Mouse (Mus musculus) neural tube, embryonic 15.5 days (tissue): ENCODE measurements around the gene Gstp1. TPM values are rescaled to one million over a fixed set of nuclear protein-coding genes. Genes with fewer than 3 reads are reported as not detected.
A peak's percentile ranks its signal among the peaks of the same experiment; 100 is the strongest.

Experiments
- ATAC-seq: fragments of 200-750 bp; cut with Nextera tagmentation; 2 replicates; pipeline ENCODE4 v1.8.0; 2017; ENCODE audit warnings: mild to moderate bottlenecking, moderate TSS enrichment, moderate library complexity; ENCODE audit not compliant: low FRiP score
- H3K27ac ChIP-seq: fragments of 300-500 bp; sonication (generic); replicated peaks from 2 replicates; pipeline ENCODE4 v1.5.1; 2015; ENCODE audit warnings: mild to moderate bottlenecking, inconsistent platforms
- H3K27me3 ChIP-seq: fragments of 300-500 bp; sonication (generic); replicated peaks from 2 replicates; pipeline ENCODE4 v1.6.1; 2015; ENCODE audit warnings: inconsistent platforms
- H3K36me3 ChIP-seq: fragments of 300-500 bp; sonication (generic); 2 replicates; pipeline ENCODE4 v1.6.1; 2015; ENCODE audit warnings: inconsistent platforms
- H3K4me1 ChIP-seq: fragments of 300-500 bp; sonication (generic); 2 replicates; pipeline ENCODE4 v1.6.1; 2015; ENCODE audit warnings: inconsistent platforms
- H3K4me2 ChIP-seq: fragments of 300-500 bp; sonication (generic); 2 replicates; pipeline ENCODE4 v1.6.1; 2015; ENCODE audit warnings: inconsistent platforms, mild to moderate bottlenecking, moderate library complexity
- H3K4me3 ChIP-seq: fragments of 300-500 bp; sonication (generic); replicated peaks from 2 replicates; pipeline ENCODE4 v1.5.1; 2015; ENCODE audit warnings: mild to moderate bottlenecking, inconsistent platforms
- H3K9ac ChIP-seq: fragments of 300-500 bp; sonication (generic); replicated peaks from 2 replicates; pipeline ENCODE4 v1.6.1; 2015; ENCODE audit warnings: mild to moderate bottlenecking, inconsistent platforms
- H3K9me3 ChIP-seq: fragments of 300-500 bp; sonication (generic); replicated peaks from 2 replicates; pipeline ENCODE4 v1.6.1; 2016; ENCODE audit warnings: inconsistent platforms
- WGBS: fragments of 180-500 bp; shearing (Covaris S2); methylation state at CpG from one replicate; pipeline ENCODE4 v1.1.7; 2015; ENCODE audit warnings: mixed read lengths; 5-methylcytosine and 5-hydroxymethylcytosine counted together
- polyA plus RNA-seq: library from polyadenylated mRNA; unstranded; fragments of >200 nt; fragmentation: Nextera tagmentation; extraction: Ambion mirVana; gene quantifications from 2 replicates; pipeline ENCODE4 v1.2.1, GENCODE M21; 2015

The Gstp1 gene
- polyA plus RNA-seq, 1 experiment from 2014 or later: 552 TPM

- Histone ChIP-seq H3K27me3 (no peaks in the 10 kb centered on the region), H3K36me3 (peaks cover 46% of the 10 kb centered on the region), H3K9ac (no peak overlapping the region), H3K27ac (no peak overlapping the region), H3K4me3 (no peak overlapping the region), H3K4me2 (no peak overlapping the region), H3K9me3 (no peaks in the 10 kb centered on the region), H3K4me1 (peaks cover 13% of the 10 kb centered on the region)
- 94% methylated on average over 8 of the region's 8 CpGs for WGBS
- no peak for ATAC-seq
These were observed 31.8 kb downstream of the Gstp1 start for GRCm38 (mm10) chr19:4005971-4006370.

GRCm38 (mm10) chr19:4005091-4005490 lies 32.7 kb downstream of the Gstp1 start:
- Histone ChIP-seq H3K27me3 (no peaks in the 10 kb centered on the region), H3K9ac (no peak overlapping the region), H3K4me1 (peaks cover 13% of the 10 kb centered on the region), H3K4me2 (no peak overlapping the region), H3K27ac (no peak overlapping the region), H3K4me3 (no peak overlapping the region), H3K9me3 (no peaks in the 10 kb centered on the region), H3K36me3 (peaks cover 44% of the 10 kb centered on the region)
- WGBS: 89% methylated on average over 9 of the region's 9 CpGs
- no peak for ATAC-seq

GRCm38 (mm10) chr19:4004331-4004730 lies 33.5 kb downstream of the Gstp1 start:
- Histone ChIP-seq H3K27me3 (no peaks in the 10 kb centered on the region), H3K4me1 (peaks cover 20% of the 10 kb centered on the region), H3K9ac (no peak overlapping the region), H3K4me3 (no peak overlapping the region), H3K36me3 (peaks cover 36% of the 10 kb centered on the region), H3K27ac (no peak overlapping the region), H3K9me3 (no peaks in the 10 kb centered on the region), H3K4me2 (no peak overlapping the region)
- ATAC-seq: no peak
- WGBS: 88% methylated on average over 15 of the region's 15 CpGs

- no peak for ATAC-seq
- H3K36me3 ChIP-seq: peaks cover 30% of the 10 kb centered on the region
- no peaks in the 10 kb centered on the region for H3K9me3 ChIP-seq
- H3K4me3 ChIP-seq: no peak overlapping the region
- no peaks in the 10 kb centered on the region for H3K27me3 ChIP-seq
- no peak overlapping the region for H3K4me2 ChIP-seq
- H3K27ac ChIP-seq: no peak overlapping the region
- no peak overlapping the region for H3K9ac ChIP-seq
- 77% methylated on average over 12 of the region's 12 CpGs for WGBS
- H3K4me1 ChIP-seq: peaks cover 22% of the 10 kb centered on the region
These were observed 34.1 kb downstream of the Gstp1 start for GRCm38 (mm10) chr19:4003641-4004040.

GRCm38 (mm10) chr19:4003112-4003511 lies 34.7 kb downstream of the Gstp1 start, which contains the start of gene Doc2g:
Doc2g (plus strand) TSS chr19:4003313.
- ATAC-seq: no peak
- Histone ChIP-seq H3K27ac (no peak within 1 kb of the TSS), H3K27me3 (no peaks in the 10 kb centered on the region), H3K4me3 (no peak within 1 kb of the TSS), H3K9me3 (no peaks in the 10 kb centered on the region), H3K4me1 (peaks cover 22% of the 10 kb centered on the region), H3K9ac (no peak within 1 kb of the TSS; the same call in 1 of the 2 replicates), H3K36me3 (peaks cover 25% of the 10 kb centered on the region), H3K4me2 (no peak within 1 kb of the TSS)
- 68% methylated on average over 1 of the region's 1 CpGs for WGBS

- peaks cover 22% of the 10 kb centered on the region for H3K4me1 ChIP-seq
- peak overlapping the region; percentile 80 for H3K4me2 ChIP-seq
- no peak for ATAC-seq
- no peak overlapping the region; the same call in 1 of the 2 replicates for H3K9ac ChIP-seq
- H3K27me3 ChIP-seq: no peaks in the 10 kb centered on the region
- peaks cover 11% of the 10 kb centered on the region for H3K36me3 ChIP-seq
- peak overlapping the region; percentile 83; the same call in 1 of the 2 replicates for H3K4me3 ChIP-seq
- WGBS: 86% methylated on average over 5 of the region's 5 CpGs
- H3K9me3 ChIP-seq: no peaks in the 10 kb centered on the region
- H3K27ac ChIP-seq: peak overlapping the region; percentile 97; the same call in 1 of the 2 replicates
These were observed 36.0 kb downstream of the Gstp1 start for GRCm38 (mm10) chr19:4001752-4002151.

GRCm38 (mm10) chr19:4000949-4001525 lies 36.7 kb downstream of the Gstp1 start:
- WGBS: 18% methylated on average over 17 of the region's 17 CpGs
- H3K27me3 ChIP-seq: no peaks in the 10 kb centered on the region
- H3K4me3 ChIP-seq: peak overlapping the region; percentile 83
- peaks cover 4% of the 10 kb centered on the region for H3K36me3 ChIP-seq
- peaks cover 22% of the 10 kb centered on the region for H3K4me1 ChIP-seq
- H3K9ac ChIP-seq: peak overlapping the region; percentile 93
- no peaks in the 10 kb centered on the region for H3K9me3 ChIP-seq
- peak overlapping the region; percentile 97 for H3K27ac ChIP-seq
- peak; percentile 15 for ATAC-seq
- H3K4me2 ChIP-seq: peak overlapping the region; percentile 80

- peak; percentile 92 for ATAC-seq
- Histone ChIP-seq H3K4me1 (peaks cover 22% of the 10 kb centered on the region), H3K9me3 (no peaks in the 10 kb centered on the region), H3K27me3 (no peaks in the 10 kb centered on the region), H3K4me2 (peak within 1 kb of the TSS; percentile 80), H3K4me3 (peak within 1 kb of the TSS; percentile 83), H3K9ac (peak within 1 kb of the TSS; percentile 93), H3K27ac (peak within 1 kb of the TSS; percentile 97), H3K36me3 (no peaks in the 10 kb centered on the region)
- WGBS: under 1% methylated on average over 64 of the region's 64 CpGs
These were observed 37.5 kb downstream of the Gstp1 start, which contains the start of the genes Nudt8 and Gm49405 for GRCm38 (mm10) chr19:4000119-4000900. Nudt8 (plus strand) TSS chr19:4000580. Gm49405 (plus strand) TSS chr19:4000626.

- WGBS: 85% methylated on average over 9 of the region's 9 CpGs
- Histone ChIP-seq H3K27me3 (no peaks in the 10 kb centered on the region), H3K4me3 (peak overlapping the region; percentile 83), H3K4me2 (peak overlapping the region; percentile 80), H3K27ac (no peak overlapping the region), H3K9me3 (no peaks in the 10 kb centered on the region), H3K9ac (peak overlapping the region; percentile 44), H3K36me3 (no peaks in the 10 kb centered on the region), H3K4me1 (peaks cover 22% of the 10 kb centered on the region)
- no peak for ATAC-seq
These were observed 38.6 kb downstream of the Gstp1 start for GRCm38 (mm10) chr19:3999121-3999730.

GRCm38 (mm10) chr19:3998335-3998734 lies 39.5 kb downstream of the Gstp1 start:
- no peaks in the 10 kb centered on the region for H3K9me3 ChIP-seq
- 81% methylated on average over 8 of the region's 8 CpGs for WGBS
- peaks cover 22% of the 10 kb centered on the region for H3K4me1 ChIP-seq
- no peaks in the 10 kb centered on the region for H3K27me3 ChIP-seq
- H3K4me3 ChIP-seq: no peak overlapping the region
- no peak for ATAC-seq
- no peaks in the 10 kb centered on the region for H3K36me3 ChIP-seq
- no peak overlapping the region for H3K27ac ChIP-seq
- H3K9ac ChIP-seq: no peak overlapping the region
- H3K4me2 ChIP-seq: no peak overlapping the region

GRCm38 (mm10) chr19:3997231-3997630 lies 40.6 kb downstream of the Gstp1 start:
- no peak overlapping the region for H3K4me3 ChIP-seq
- H3K36me3 ChIP-seq: no peaks in the 10 kb centered on the region
- H3K9ac ChIP-seq: no peak overlapping the region
- no peak for ATAC-seq
- no peak overlapping the region for H3K27ac ChIP-seq
- no peaks in the 10 kb centered on the region for H3K9me3 ChIP-seq
- H3K4me1 ChIP-seq: peaks cover 22% of the 10 kb centered on the region
- H3K27me3 ChIP-seq: no peaks in the 10 kb centered on the region
- 69% methylated on average over 8 of the region's 8 CpGs for WGBS
- H3K4me2 ChIP-seq: no peak overlapping the region
